Mouse (Mus musculus) heart, adult 2 months (tissue): ENCODE measurements around the gene Tmco5.

Experiments
- EP300 ChIP-seq: fragments of 200-500 bp; IDR thresholded peaks from 2 replicates; pipeline ENCODE4 v1.6.1; 2011; ENCODE audit warnings: low read depth, low read length, control low read depth; ENCODE audit not compliant: insufficient read depth
- POLR2A ChIP-seq: fragments of 200-500 bp; IDR thresholded peaks from 2 replicates; pipeline ENCODE4 v1.6.1; 2011; ENCODE audit warnings: mild to moderate bottlenecking, low read depth, low read length, control low read depth; ENCODE audit not compliant: insufficient read depth

- TF ChIP-seq POLR2A, result no peak
- no peak for TF ChIP-seq EP300
These were observed 44.3 kb downstream of the Tmco5 start for GRCm38 (mm10) chr2:116922580-116923500.
